Mouse (Mus musculus): ENCODE results near the gene Scfd2. TPM values are rescaled to one million over a fixed set of nuclear protein-coding genes. Genes with fewer than 3 reads are reported as not detected.

Scfd2 gene
- polyA plus RNA-seq, 1 experiment from 2014 or later, result 20.6 TPM

DNA sequence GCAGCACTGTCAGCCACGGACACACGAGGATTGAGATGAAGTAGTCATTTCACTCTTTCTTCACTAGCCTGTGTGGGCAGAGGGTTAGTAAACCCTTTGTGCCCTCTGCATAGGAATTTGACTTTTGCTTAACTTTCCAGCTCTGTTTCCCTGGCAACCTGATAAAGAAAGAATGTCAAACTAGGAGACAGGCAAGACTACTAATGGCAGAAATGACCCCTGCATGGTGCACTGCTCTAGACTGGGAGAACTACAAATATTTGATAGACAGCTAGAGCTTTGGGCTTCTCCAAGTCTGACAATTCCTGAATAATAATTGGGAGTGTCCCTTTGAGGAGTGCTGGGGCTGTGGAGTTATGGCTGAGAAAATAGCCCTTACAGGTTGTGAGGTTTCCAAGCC, 301.0 kb downstream of the Scfd2 start:
- no peak overlapping the region for H3K4me3 ChIP-seq (replicated peaks)
- H3K27ac ChIP-seq (replicated peaks), result no peak overlapping the region
- no peak for ATAC-seq (ENCODE audit: low FRiP score)
- H3K4me2 ChIP-seq, result no peak overlapping the region
- H3K36me3 ChIP-seq, result no peaks in the 10 kb centered on the region
- no peak overlapping the region for H3K9ac ChIP-seq (replicated peaks)
- peaks cover 6% of the 10 kb centered on the region; the same call in 1 of the 2 replicates for H3K4me1 ChIP-seq
- WGBS, result 39% methylated on average over 2 of the region's 2 CpGs
- no peaks in the 10 kb centered on the region for H3K9me3 ChIP-seq (replicated peaks)
- H3K27me3 ChIP-seq (replicated peaks), result no peaks in the 10 kb centered on the region

DNA sequence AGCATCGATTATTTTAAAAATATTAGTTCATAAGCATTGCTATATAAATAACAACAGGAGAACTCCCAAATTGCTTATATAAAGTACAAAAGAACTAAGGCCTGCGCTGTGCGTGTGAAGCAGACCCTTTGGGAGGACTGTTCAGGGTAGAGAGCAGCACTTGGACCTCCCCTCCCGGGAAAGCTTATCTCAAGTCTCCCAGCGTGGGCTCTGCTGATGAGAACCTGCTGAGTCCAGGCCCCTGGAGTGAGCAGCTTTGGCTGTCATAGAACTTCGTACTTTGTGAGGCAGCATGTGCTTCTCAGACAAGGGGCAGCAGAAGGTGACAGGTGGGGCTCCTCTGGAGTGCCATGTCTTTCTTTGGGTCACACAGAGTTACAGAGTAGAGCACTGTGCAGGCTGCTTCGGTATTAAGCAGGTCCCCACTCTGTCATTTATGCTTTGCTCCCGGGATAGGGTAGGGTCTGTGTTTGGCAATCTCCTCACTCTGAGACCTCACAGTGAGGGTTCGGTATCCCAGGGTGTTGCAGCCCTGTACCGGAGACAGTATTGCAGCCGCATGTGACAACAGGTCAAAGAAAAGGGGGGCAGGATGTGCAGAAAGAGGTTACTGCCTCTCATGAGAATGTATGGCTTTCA, 301.7 kb downstream of the Scfd2 start:
- H3K9ac ChIP-seq (replicated peaks), result no peak overlapping the region
- H3K4me3 ChIP-seq (replicated peaks), result no peak overlapping the region
- H3K36me3 ChIP-seq, result no peaks in the 10 kb centered on the region
- WGBS, result 57% methylated on average over 11 of the region's 11 CpGs
- peaks cover 6% of the 10 kb centered on the region; the same call in 1 of the 2 replicates for H3K4me1 ChIP-seq
- no peak overlapping the region for H3K4me2 ChIP-seq
- no peak overlapping the region for H3K27ac ChIP-seq (replicated peaks)
- ATAC-seq (ENCODE audit: low FRiP score), result no peak
- H3K9me3 ChIP-seq (replicated peaks), result no peaks in the 10 kb centered on the region
- H3K27me3 ChIP-seq (replicated peaks), result no peaks in the 10 kb centered on the region

- Histone ChIP-seq H3K27ac (replicated peaks) (no peak overlapping the region), H3K36me3 (no peaks in the 10 kb centered on the region), H3K4me3 (replicated peaks) (no peak overlapping the region), H3K9me3 (replicated peaks) (no peaks in the 10 kb centered on the region), H3K4me2 (no peak overlapping the region), H3K9ac (replicated peaks) (no peak overlapping the region), H3K27me3 (replicated peaks) (no peaks in the 10 kb centered on the region), H3K4me1 (peaks cover 6% of the 10 kb centered on the region; the same call in 1 of the 2 replicates)
- WGBS, result 50% methylated on average over 1 of the region's 1 CpGs
- no peak for ATAC-seq (ENCODE audit: low FRiP score)
Observed at GRCm38 (mm10) chr5:74228938-74229337, 302.6 kb downstream of the Scfd2 start.

- no peak overlapping the region for H3K9ac ChIP-seq (replicated peaks)
- ATAC-seq (ENCODE audit: low FRiP score), result no peak
- 93% methylated on average over 6 of the region's 6 CpGs for WGBS
- no peak overlapping the region for H3K27ac ChIP-seq (replicated peaks)
- H3K9me3 ChIP-seq (replicated peaks), result no peaks in the 10 kb centered on the region
- peaks cover 6% of the 10 kb centered on the region; the same call in 1 of the 2 replicates for H3K4me1 ChIP-seq
- no peaks in the 10 kb centered on the region for H3K27me3 ChIP-seq (replicated peaks)
- H3K4me3 ChIP-seq (replicated peaks), result no peak overlapping the region
- no peak overlapping the region for H3K4me2 ChIP-seq
- H3K36me3 ChIP-seq, result no peaks in the 10 kb centered on the region
Observed at GRCm38 (mm10) chr5:74227352-74227751, 304.2 kb downstream of the Scfd2 start.

GRCm38 (mm10) chr5:74226183-74226582, 305.4 kb downstream of the Scfd2 start:
- Histone ChIP-seq H3K9me3 (replicated peaks) (no peaks in the 10 kb centered on the region), H3K4me2 (no peak overlapping the region), H3K27me3 (replicated peaks) (no peaks in the 10 kb centered on the region), H3K4me1 (peaks cover 4% of the 10 kb centered on the region; the same call in 1 of the 2 replicates), H3K36me3 (no peaks in the 10 kb centered on the region), H3K9ac (replicated peaks) (no peak overlapping the region), H3K27ac (replicated peaks) (no peak overlapping the region), H3K4me3 (replicated peaks) (no peak overlapping the region)
- 94% methylated on average over 5 of the region's 5 CpGs for WGBS
- ATAC-seq (ENCODE audit: low FRiP score), result no peak

- H3K27ac ChIP-seq (replicated peaks), result no peak overlapping the region
- H3K4me1 ChIP-seq, result no peaks in the 10 kb centered on the region
- no peaks in the 10 kb centered on the region for H3K36me3 ChIP-seq
- WGBS, result 89% methylated on average over 6 of the region's 6 CpGs
- no peak for ATAC-seq (ENCODE audit: low FRiP score)
- no peak overlapping the region for H3K9ac ChIP-seq (replicated peaks)
- no peak overlapping the region for H3K4me3 ChIP-seq (replicated peaks)
- no peak overlapping the region for H3K4me2 ChIP-seq
- no peaks in the 10 kb centered on the region for H3K9me3 ChIP-seq (replicated peaks)
- H3K27me3 ChIP-seq (replicated peaks), result no peaks in the 10 kb centered on the region
Observed at GRCm38 (mm10) chr5:74224480-74224879, 307.1 kb downstream of the Scfd2 start.

DNA sequence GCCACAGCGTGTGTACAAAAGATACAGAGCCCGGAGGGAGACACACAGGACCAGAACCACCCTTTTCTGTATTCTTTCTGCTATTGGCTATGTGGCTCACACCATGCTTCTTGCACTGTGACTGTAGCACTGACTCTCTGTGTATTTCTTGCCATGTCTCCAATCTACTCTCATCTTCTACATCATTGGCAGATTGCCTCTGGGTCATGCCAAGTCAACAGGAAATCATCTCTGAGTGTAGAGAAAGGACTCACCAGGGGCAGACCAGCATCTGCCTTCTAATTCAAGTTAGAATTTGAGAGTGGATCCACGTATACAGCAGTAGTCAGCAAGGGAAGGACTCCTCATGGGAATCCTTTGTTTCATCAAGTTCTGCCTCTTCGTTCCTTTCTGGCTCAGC, 308.9 kb downstream of the Scfd2 start:
- 88% methylated on average over 4 of the region's 4 CpGs for WGBS
- H3K4me1 ChIP-seq, result no peaks in the 10 kb centered on the region
- no peaks in the 10 kb centered on the region for H3K36me3 ChIP-seq
- no peak for ATAC-seq (ENCODE audit: low FRiP score)
- no peaks in the 10 kb centered on the region for H3K9me3 ChIP-seq (replicated peaks)
- H3K27me3 ChIP-seq (replicated peaks), result no peaks in the 10 kb centered on the region
- no peak overlapping the region for H3K9ac ChIP-seq (replicated peaks)
- H3K4me2 ChIP-seq, result no peak overlapping the region
- no peak overlapping the region for H3K27ac ChIP-seq (replicated peaks)
- no peak overlapping the region for H3K4me3 ChIP-seq (replicated peaks)

DNA sequence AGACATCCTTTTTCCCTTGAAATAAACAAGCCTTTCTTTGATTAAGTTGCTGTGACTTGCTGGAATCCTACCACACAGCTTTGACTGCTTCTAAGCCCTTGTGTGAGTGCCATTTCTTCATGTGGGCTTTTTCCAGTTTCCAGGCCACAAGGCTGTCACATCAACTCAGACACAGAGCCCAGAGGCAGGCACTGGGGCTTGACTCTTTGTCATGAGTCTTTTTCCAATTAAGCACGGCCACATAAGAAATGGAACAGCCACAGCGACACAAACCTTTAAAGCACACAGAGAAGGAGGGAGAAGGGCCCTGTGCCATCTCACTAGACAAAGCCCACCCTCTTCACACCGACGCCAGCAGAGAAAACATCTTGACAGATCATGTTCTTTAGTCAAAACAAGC, 313.0 kb downstream of the Scfd2 start:
- no peak overlapping the region for H3K4me2 ChIP-seq
- H3K4me1 ChIP-seq, result peaks cover 4% of the 10 kb centered on the region; the same call in 1 of the 2 replicates
- H3K27ac ChIP-seq (replicated peaks), result no peak overlapping the region
- WGBS, result 56% methylated on average over 4 of the region's 4 CpGs
- no peaks in the 10 kb centered on the region for H3K36me3 ChIP-seq
- H3K27me3 ChIP-seq (replicated peaks), result no peaks in the 10 kb centered on the region
- no peak for ATAC-seq (ENCODE audit: low FRiP score)
- no peak overlapping the region for H3K4me3 ChIP-seq (replicated peaks)
- no peak overlapping the region for H3K9ac ChIP-seq (replicated peaks)
- no peaks in the 10 kb centered on the region for H3K9me3 ChIP-seq (replicated peaks)

GRCm38 (mm10) chr5:74215125-74215524, 316.4 kb downstream of the Scfd2 start:
- Histone ChIP-seq H3K4me2 (no peak overlapping the region), H3K9ac (replicated peaks) (no peak overlapping the region), H3K4me3 (replicated peaks) (no peak overlapping the region), H3K27me3 (replicated peaks) (no peaks in the 10 kb centered on the region), H3K36me3 (no peaks in the 10 kb centered on the region), H3K9me3 (replicated peaks) (no peaks in the 10 kb centered on the region), H3K4me1 (peaks cover 4% of the 10 kb centered on the region; the same call in 1 of the 2 replicates), H3K27ac (replicated peaks) (no peak overlapping the region)
- ATAC-seq (ENCODE audit: low FRiP score), result no peak
- WGBS, result 24% methylated on average over 4 of the region's 4 CpGs

DNA sequence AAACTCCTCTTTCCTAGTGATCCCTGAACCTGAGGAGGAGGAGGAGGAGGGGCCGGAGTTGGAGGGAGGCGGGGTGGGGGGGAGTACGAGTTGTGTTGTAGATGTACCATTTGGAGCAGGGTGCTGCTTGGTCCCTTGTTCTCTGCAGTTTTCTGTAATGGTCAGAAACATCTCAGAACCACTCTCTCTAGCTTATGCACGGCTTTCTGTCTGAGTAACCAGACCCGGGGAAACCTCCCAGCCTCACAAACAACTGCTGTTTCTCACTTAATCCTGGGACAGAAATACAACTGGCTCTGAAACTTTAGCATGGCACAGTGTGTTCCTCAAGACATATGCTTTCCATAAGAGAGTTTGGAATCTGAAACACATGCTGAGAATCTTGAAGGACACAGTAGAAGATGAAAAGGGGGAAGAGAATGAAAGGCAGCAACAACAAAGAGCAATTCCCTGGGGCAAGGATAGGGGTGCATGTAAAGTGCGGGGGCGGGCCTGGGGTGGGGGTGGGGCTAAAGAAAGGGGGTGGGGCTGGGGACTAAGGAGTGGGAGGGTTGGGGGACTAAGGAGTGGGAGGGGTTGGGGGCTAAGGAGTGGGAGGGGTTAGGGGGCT, 317.0 kb downstream of the Scfd2 start:
- Histone ChIP-seq H3K4me3 (replicated peaks) (no peak overlapping the region), H3K9ac (replicated peaks) (no peak overlapping the region), H3K4me2 (no peak overlapping the region), H3K9me3 (replicated peaks) (no peaks in the 10 kb centered on the region), H3K36me3 (no peaks in the 10 kb centered on the region), H3K27me3 (replicated peaks) (no peaks in the 10 kb centered on the region), H3K4me1 (peaks cover 4% of the 10 kb centered on the region; the same call in 1 of the 2 replicates), H3K27ac (replicated peaks) (no peak overlapping the region)
- 3% methylated on average over 7 of the region's 7 CpGs for WGBS
- no peak for ATAC-seq (ENCODE audit: low FRiP score)

DNA sequence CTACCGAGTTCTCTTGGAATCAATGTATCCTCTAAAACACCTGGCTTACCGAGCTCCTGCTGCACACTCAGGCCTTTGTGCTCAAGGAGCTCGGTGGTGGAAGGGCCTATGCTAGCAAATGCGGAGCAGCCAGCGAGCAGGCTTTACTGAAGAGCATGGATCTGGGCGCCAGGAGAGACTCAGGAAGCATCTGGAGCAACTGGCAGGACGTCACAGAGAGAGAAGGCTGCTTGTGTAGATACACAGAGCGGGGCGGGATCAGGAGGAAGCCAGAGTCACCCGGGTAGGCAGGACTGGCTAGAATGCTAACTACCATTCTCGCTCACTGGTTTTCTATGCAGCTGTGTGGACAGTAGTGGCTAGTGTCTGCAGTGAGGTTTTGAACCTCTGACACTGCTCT, 320.2 kb downstream of the Scfd2 start:
- WGBS, result 83% methylated on average over 11 of the region's 11 CpGs
- ATAC-seq (ENCODE audit: low FRiP score), result no peak
- Histone ChIP-seq H3K27me3 (replicated peaks) (no peaks in the 10 kb centered on the region), H3K27ac (replicated peaks) (no peak overlapping the region), H3K9me3 (replicated peaks) (no peaks in the 10 kb centered on the region), H3K4me3 (replicated peaks) (no peak overlapping the region), H3K36me3 (no peaks in the 10 kb centered on the region), H3K9ac (replicated peaks) (no peak overlapping the region), H3K4me1 (peaks cover 4% of the 10 kb centered on the region; the same call in 1 of the 2 replicates), H3K4me2 (no peak overlapping the region)

DNA sequence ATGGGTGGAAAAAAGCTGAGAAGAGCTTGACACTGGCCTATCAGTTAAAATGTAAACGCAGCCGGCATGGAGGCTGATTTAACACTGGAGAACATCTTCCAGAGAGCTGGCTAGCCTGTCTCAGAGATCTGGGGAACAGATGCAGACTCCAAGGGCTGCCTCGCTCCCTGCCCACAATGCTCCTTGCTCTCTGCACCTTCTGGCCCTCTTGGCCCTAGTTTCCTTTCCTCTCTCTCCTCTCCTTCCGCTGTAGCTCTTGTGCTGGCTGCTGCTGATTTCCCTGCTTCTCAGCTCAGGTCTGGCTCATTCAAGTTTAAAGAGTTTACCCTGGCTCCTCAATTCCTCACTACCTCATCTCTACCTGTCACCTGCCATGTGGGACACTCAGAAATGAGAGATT, 321.9 kb downstream of the Scfd2 start:
- Histone ChIP-seq H3K4me1 (0 out of 2 replicates have a peak, but pooled peaks cover 3% of the 10 kb centered on the region), H3K27ac (replicated peaks) (no peak overlapping the region), H3K4me3 (replicated peaks) (no peak overlapping the region), H3K9me3 (replicated peaks) (no peaks in the 10 kb centered on the region), H3K9ac (replicated peaks) (no peak overlapping the region), H3K27me3 (replicated peaks) (no peaks in the 10 kb centered on the region), H3K36me3 (no peaks in the 10 kb centered on the region), H3K4me2 (no peak overlapping the region)
- WGBS, result 79% methylated on average over 4 of the region's 4 CpGs
- ATAC-seq (ENCODE audit: low FRiP score), result no peak
